Mouse (Mus musculus): Measurements from ENCODE around the gene Ston1.

- no peak for TF ChIP-seq CTCF (IDR thresholded peaks at IDR 0.05; ENCODE audit: borderline replicate concordance, insufficient read depth, low read length)
- TF ChIP-seq POLR2A (IDR thresholded peaks at IDR 0.05; ENCODE audit: low read depth, low read length), result no peak
These were observed 90.7 kb downstream of the Ston1 start for GRCm38 (mm10) chr17:88688226-88688625.
